ENCODE assay signal across 21 mouse cellular contexts in genomic region chr1:151581454-151581853, GRCm38 (mm10). TPM values are rescaled to one million over a fixed set of nuclear protein-coding genes. Genes with fewer than 3 reads are reported as not detected.
DNase-seq lines count a peak whose midpoint lies in the region; ATAC-seq lines count a peak whose summit lies in the region.
"Had no signal": no experiment of that assay in that cellular context is flagged by ENCODE, and none has a peak within 500 bp of the region (broad histone marks: within the 10 kb centered on the region; RNA-seq: fewer than 3 reads in every experiment).

No protein-coding gene starts in this region.

- no peaks in the 10 kb centered on the region for H3K27me3 ChIP-seq in embryonic facial prominence, embryonic 13.5 days
- H3K27me3 ChIP-seq in embryonic facial prominence, embryonic 10.5 days (replicated peaks; ENCODE audit: low read depth, poor library complexity, severe bottlenecking): no peaks in the 10 kb centered on the region
- H3K27me3 ChIP-seq: heart, embryonic 12.5 days; intestine, embryonic 15.5 days; Patski had no signal

- H3K27ac ChIP-seq in embryonic facial prominence, embryonic 13.5 days: peak overlapping the region; percentile 72; the same call in 1 of the 2 replicates
- no peak overlapping the region for H3K27ac ChIP-seq in embryonic facial prominence, embryonic 10.5 days (replicated peaks)
- H3K27ac ChIP-seq: forebrain, embryonic 12.5 days; hindbrain, embryonic 10.5 days; hindbrain, embryonic 14.5 days; intestine, embryonic 15.5 days had no signal

- no peak for ATAC-seq in embryonic facial prominence, embryonic 13.5 days (ENCODE audit: insufficient number of reproducible peaks, insufficient read depth, low FRiP score, low TSS enrichment, low read depth)
- ATAC-seq: activated CD4-positive, CD25-positive, alpha-beta regulatory T cell, adult 4 months; intestine, embryonic 15.5 days; Patski had no signal

- H3K9me3 ChIP-seq in embryonic facial prominence, embryonic 13.5 days: no peaks in the 10 kb centered on the region
- H3K9me3 ChIP-seq in embryonic facial prominence, embryonic 10.5 days: no peaks in the 10 kb centered on the region
- H3K9me3 ChIP-seq: forebrain, embryonic 12.5 days; heart, embryonic 12.5 days; hindbrain, embryonic 10.5 days; intestine, embryonic 15.5 days had no signal

- no peak overlapping the region for H3K4me3 ChIP-seq in embryonic facial prominence, embryonic 13.5 days
- H3K4me3 ChIP-seq in embryonic facial prominence, embryonic 10.5 days: no peak overlapping the region
- H3K4me3 ChIP-seq: forebrain, embryonic 12.5 days; heart, embryonic 12.5 days; hindbrain, embryonic 10.5 days; intestine, embryonic 15.5 days had no signal

- H3K4me2 ChIP-seq in embryonic facial prominence, embryonic 13.5 days: no peak overlapping the region
- H3K4me2 ChIP-seq: forebrain, embryonic 12.5 days; heart, embryonic 12.5 days; hindbrain, embryonic 14.5 days; intestine, embryonic 15.5 days had no signal

- H3K9ac ChIP-seq in embryonic facial prominence, embryonic 13.5 days: no peak overlapping the region
- H3K9ac ChIP-seq: forebrain, embryonic 12.5 days; heart, embryonic 12.5 days; hindbrain, embryonic 14.5 days; intestine, embryonic 15.5 days had no signal

- DNase-seq in embryonic facial prominence, embryonic 10.5 days (ENCODE audit: low spot score): no peak
- peak; percentile 6 to 14 for DNase-seq in layer of hippocampus, adult 8-10 months (ENCODE audit: low spot score in 2 of 2)
- no peak for DNase-seq in layer of hippocampus, adult 11-12 months (ENCODE audit: low spot score)
- peak; percentile 17 for DNase-seq in right cerebral cortex, adult 18-20 months
- DNase-seq in right cerebral cortex, postnatal 25 days: no peak
- DNase-seq in yolk sac, embryonic 10.5 days (ENCODE audit: low spot score): no peak
- no peak for DNase-seq in retina, embryonic 14.5 days (ENCODE audit: low spot score)
- DNase-seq: adrenal gland, adult 8-10 months; adrenal gland, postnatal 36 days; cerebellum, adult 11 months; cerebellum, adult 9-10 months; cerebellum, postnatal 25 days; gastrocnemius, postnatal 25 days had no signal

- WGBS in embryonic facial prominence, embryonic 13.5 days: 73% methylated on average over 6 of the region's 6 CpGs
- 91% methylated on average over 6 of the region's 6 CpGs for WGBS in embryonic facial prominence, embryonic 10.5 days

- no peaks in the 10 kb centered on the region for H3K36me3 ChIP-seq in embryonic facial prominence, embryonic 13.5 days
- H3K36me3 ChIP-seq in embryonic facial prominence, embryonic 10.5 days (replicated peaks): no peaks in the 10 kb centered on the region
- H3K36me3 ChIP-seq: forebrain, embryonic 12.5 days; heart, embryonic 12.5 days; hindbrain, embryonic 10.5 days; intestine, embryonic 15.5 days had no signal

- H3K4me1 ChIP-seq in embryonic facial prominence, embryonic 13.5 days: peaks cover 10% of the 10 kb centered on the region
- H3K4me1 ChIP-seq in embryonic facial prominence, embryonic 10.5 days: peaks cover 2% of the 10 kb centered on the region; the same call in 1 of the 2 replicates
- H3K4me1 ChIP-seq: forebrain, embryonic 12.5 days; heart, embryonic 12.5 days; hindbrain, embryonic 10.5 days; intestine, embryonic 15.5 days had no signal

RNA-seq across cellular contexts. Expression of gene Fam129a, which starts 10.5 kb away (rescaled TPM):
- polyA plus RNA-seq in embryonic facial prominence, embryonic 13.5 days (2015; fragmentation: Nextera tagmentation; extraction: Ambion mirVana): 6.6 and 7.2 TPM in 2 replicates
- polyA plus RNA-seq in embryonic facial prominence, embryonic 10.5 days (2016; fragmentation: Nextera tagmentation; extraction: Ambion mirVana): 0.53 and 1.00 TPM in 2 replicates
- 1 to 10 TPM; 1.8 to 5.3 (median 3.5) TPM for total RNA-seq in layer of hippocampus, adult 8-10 months (2022)

Comparison
In these comparisons a context has a peak if more than half of its experiments do, and no peak if none do; other contexts are left out.
1. DNase-seq: peak in layer of hippocampus, adult 8-10 months (2 of 2) and right cerebral cortex, adult 18-20 months (single experiment); none in embryonic facial prominence, embryonic 10.5 days (single experiment), layer of hippocampus, adult 11-12 months (single experiment), right cerebral cortex, postnatal 25 days (single experiment), yolk sac, embryonic 10.5 days (single experiment) and retina, embryonic 14.5 days (single experiment).